Mouse (Mus musculus): ENCODE measurements around the gene Gm6583.

DNA sequence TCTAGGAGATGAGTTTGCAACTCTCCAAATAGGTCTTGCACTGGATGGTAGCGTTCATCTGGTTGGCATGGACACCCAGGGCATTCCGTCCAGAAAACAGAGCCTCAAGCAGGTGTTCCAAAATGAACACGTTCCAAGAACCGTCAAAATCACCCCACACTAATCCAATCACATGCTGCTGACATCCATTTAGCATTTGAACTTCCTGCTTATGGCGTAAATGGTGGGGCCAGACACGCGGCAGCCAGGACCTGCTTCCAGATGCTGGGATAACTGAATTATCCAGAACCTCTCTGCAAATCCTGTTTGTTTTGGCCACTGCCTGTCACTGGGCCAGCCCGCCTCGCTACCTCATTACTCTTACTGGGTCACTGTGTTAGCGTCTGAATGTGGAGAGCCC is 43.5 kb upstream of the Gm6583 start:
- TF ChIP-seq CTCF (IDR thresholded peaks at IDR 0.05; ENCODE audit: low read depth) (no peak), EP300 (IDR thresholded peaks at IDR 0.05; ENCODE audit: low read depth) (no peak)

All from liver, postnatal 0 days (tissue).